Mouse (Mus musculus) thymus, adult 2 months (tissue): Measurements from ENCODE around the gene Slco3a1. TPM values are rescaled to one million over a fixed set of nuclear protein-coding genes. Genes with fewer than 3 reads are reported as not detected.

Source experiments
- DNase-seq: peaks from one replicate; pipeline ENCODE4 v3.0.0; 2021
- H3K27ac ChIP-seq: fragments of 200-500 bp; 2 replicates; pipeline ENCODE4 v1.5.1; 2012; ENCODE audit warnings: low read length, control low read depth; ENCODE audit not compliant: control insufficient read depth, insufficient read depth
- H3K27me3 ChIP-seq: fragments of 200-500 bp; 2 replicates; pipeline ENCODE4 v1.6.1; 2012; ENCODE audit warnings: mild to moderate bottlenecking, low read length, moderate library complexity, mixed read lengths; ENCODE audit not compliant: control insufficient read depth, insufficient read depth
- H3K36me3 ChIP-seq: fragments of 200-500 bp; 2 replicates; pipeline ENCODE4 v1.6.1; 2012; ENCODE audit warnings: mild to moderate bottlenecking, low read length, moderate library complexity; ENCODE audit not compliant: control insufficient read depth, insufficient read depth
- H3K4me1 ChIP-seq: fragments of 200-500 bp; replicated peaks from 2 replicates; pipeline ENCODE4 v1.6.1; 2012; ENCODE audit warnings: low read length; ENCODE audit not compliant: control insufficient read depth, insufficient read depth
- H3K4me3 ChIP-seq: fragments of 200-500 bp; 2 replicates; pipeline ENCODE4 v1.5.1; 2012; ENCODE audit warnings: mild to moderate bottlenecking, low read length, control low read depth, moderate library complexity; ENCODE audit not compliant: control insufficient read depth, insufficient read depth
- CTCF ChIP-seq: fragments of 200-500 bp; IDR thresholded peaks from 2 replicates; pipeline ENCODE4 v1.5.1; 2012; ENCODE audit warnings: mild to moderate bottlenecking, control low read depth, low read length, moderate library complexity, borderline replicate concordance; ENCODE audit not compliant: control insufficient read depth, poor library complexity, insufficient read depth; ENCODE audit errors: extremely low read depth
- POLR2A ChIP-seq: fragments of 200-500 bp; IDR thresholded peaks from 2 replicates; pipeline ENCODE4 v1.6.1; 2012; ENCODE audit warnings: mild to moderate bottlenecking, low read length, control low read depth, moderate library complexity; ENCODE audit not compliant: control insufficient read depth, poor library complexity, insufficient read depth; ENCODE audit errors: extremely low read depth
- WGBS: fragments of 180-500 bp; shearing (Covaris S2); methylation state at CpG from one replicate; pipeline ENCODE4 v1.1.7; 2018; 5-methylcytosine and 5-hydroxymethylcytosine counted together
- polyA plus RNA-seq: library from polyadenylated mRNA; depleted of rRNA; stranded (reverse); fragments of >200 nt; gene quantifications from 2 replicates; pipeline ENCODE4 v1.2.3, GENCODE M21; 2012

The Slco3a1 gene
- polyA plus RNA-seq, 1 experiment = 86.0 TPM

- H3K4me3 ChIP-seq = no peak overlapping the region
- whole genome bisulfite sequencing = 65% methylated on average over 4 of the region's 4 CpGs
- no peak overlapping the region for H3K27ac ChIP-seq
- no peak for TF ChIP-seq POLR2A
- no peak for TF ChIP-seq CTCF
- DNase-seq = no peak
- H3K36me3 ChIP-seq = no peaks in the 10 kb centered on the region
- H3K4me1 ChIP-seq = no peaks in the 10 kb centered on the region
- no peaks in the 10 kb centered on the region for H3K27me3 ChIP-seq
These were observed 314.0 kb downstream of the Slco3a1 start for GRCm38 (mm10) chr7:74240459-74241172.
